Mouse (Mus musculus) lung, adult 10 weeks (tissue): ENCODE measurements around the gene Hmgb3. TPM values are rescaled to one million over a fixed set of nuclear protein-coding genes. Genes with fewer than 3 reads are reported as not detected.

Source experiments
- polyA plus RNA-seq: library from polyadenylated mRNA; stranded (reverse); fragments of 350-450 nt; fragmentation: Illumina TruSeq; extraction: RNeasy Lipid Tissue Mini Kit (QIAGEN cat#74804); gene quantifications from one replicate; pipeline ENCODE4 v1.2.3, GENCODE M21; 2014; ENCODE audit warnings: low read depth, low replicate concordance; ENCODE audit not compliant: insufficient read depth

The Hmgb3 gene
- polyA plus RNA-seq: 13.9 TPM

DNA sequence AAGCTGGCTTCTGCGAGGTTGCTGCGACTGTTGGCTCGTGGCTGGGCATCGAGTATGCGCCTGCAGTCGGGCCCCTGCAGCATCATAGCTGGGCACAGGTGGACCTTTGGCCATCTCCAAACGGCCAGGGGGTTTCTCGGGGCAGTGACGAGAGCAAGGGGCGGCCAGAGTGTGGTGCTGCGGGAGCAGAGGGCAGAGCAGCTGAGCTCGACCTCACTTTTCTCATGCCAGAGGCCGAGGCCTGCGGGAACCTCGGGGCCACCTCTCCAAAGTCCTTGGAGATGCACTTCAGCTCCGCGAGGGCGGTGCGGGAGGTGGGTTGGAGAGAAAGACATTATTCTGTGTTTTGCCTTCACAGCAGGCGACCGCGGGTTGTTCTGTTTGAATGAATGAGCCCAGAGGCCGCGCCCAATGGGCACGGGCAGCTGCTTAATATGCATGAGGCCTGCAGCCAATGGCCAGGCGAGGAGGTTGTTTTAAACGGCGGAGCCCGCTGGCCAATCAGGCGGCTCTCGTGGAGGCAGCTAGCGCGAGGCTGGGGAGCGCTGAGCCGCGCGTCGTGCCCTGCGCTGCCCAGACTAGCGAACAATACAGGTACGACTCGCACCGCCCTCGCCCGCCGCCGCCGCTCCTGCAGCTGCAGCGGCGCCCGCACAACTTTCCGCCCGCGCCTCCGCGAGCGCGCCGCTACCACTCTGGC is at the start of gene Hmgb3:
Gene Hmgb3 (plus strand): TSS at position 504 of the 700 bp plus-strand sequence.

Other genes starting within 250 kb of the Hmgb3 start
- 8.0 TPM for gene Mtmr1, start 191.2 kb upstream of the Hmgb3 start, polyA plus RNA-seq
- gene Cd99l2, start 63.1 kb upstream of the Hmgb3 start, polyA plus RNA-seq: 23.6 TPM
- gene Gpr50, start 107.7 kb downstream of the Hmgb3 start, polyA plus RNA-seq: not detected